Mouse (Mus musculus) hindbrain, embryonic 16.5 days (tissue): ENCODE results near the gene Ptchd4. TPM values are rescaled to one million over a fixed set of nuclear protein-coding genes. Genes with fewer than 3 reads are reported as not detected.

Experiments
- ATAC-seq: fragments of 200-750 bp; cut with Nextera tagmentation; 2 replicates; pipeline ENCODE4 v1.8.0; 2017; ENCODE audit warnings: moderate TSS enrichment, moderate library complexity
- H3K27ac ChIP-seq: fragments of 300-500 bp; sonication (generic); 2 replicates; pipeline ENCODE4 v1.5.1; 2014; ENCODE audit warnings: low read depth, mild to moderate bottlenecking, control low read depth, low read length, moderate library complexity
- H3K27me3 ChIP-seq: fragments of 300-500 bp; sonication (generic); replicated peaks from 2 replicates; pipeline ENCODE4 v1.6.1; 2014; ENCODE audit warnings: low read length; ENCODE audit not compliant: control insufficient read depth, insufficient read depth
- H3K36me3 ChIP-seq: fragments of 300-500 bp; sonication (generic); 2 replicates; pipeline ENCODE4 v1.6.1; 2014; ENCODE audit warnings: mild to moderate bottlenecking, low read length, moderate library complexity, mixed read lengths; ENCODE audit not compliant: control insufficient read depth, insufficient read depth
- H3K4me1 ChIP-seq: fragments of 300-500 bp; sonication (generic); 2 replicates; pipeline ENCODE4 v1.6.1; 2014; ENCODE audit warnings: low read depth, low read length; ENCODE audit not compliant: control insufficient read depth, insufficient read depth
- H3K4me2 ChIP-seq: fragments of 300-500 bp; sonication (generic); 2 replicates; pipeline ENCODE4 v1.6.1; 2014; ENCODE audit warnings: mild to moderate bottlenecking, low read length, control low read depth, moderate library complexity
- H3K4me3 ChIP-seq: fragments of 300-500 bp; sonication (generic); 2 replicates; pipeline ENCODE4 v1.5.1; 2014; ENCODE audit warnings: mild to moderate bottlenecking, low read length, control low read depth, moderate library complexity
- H3K9ac ChIP-seq: fragments of 300-500 bp; sonication (generic); 2 replicates; pipeline ENCODE4 v1.6.1; 2014; ENCODE audit warnings: low read depth, mild to moderate bottlenecking, control low read depth, low read length, moderate library complexity
- H3K9me3 ChIP-seq: fragments of 300-500 bp; sonication (generic); 2 replicates; pipeline ENCODE4 v1.6.1; 2014; ENCODE audit warnings: mild to moderate bottlenecking, low read length, moderate library complexity; ENCODE audit not compliant: control insufficient read depth
- WGBS: fragments of 180-500 bp; shearing (Covaris S2); extraction: QIAGEN DNeasy Blood & Tissue Kit; methylation state at CpG from one replicate; pipeline ENCODE4 v1.1.7; 2014; 5-methylcytosine and 5-hydroxymethylcytosine counted together
- polyA plus RNA-seq: library from polyadenylated mRNA; unstranded; fragments of >200 nt; fragmentation: Nextera tagmentation; extraction: Ambion mirVana; gene quantifications from 2 replicates; pipeline ENCODE4 v1.2.1, GENCODE M21; 2015

Gene Ptchd4
- 13.8 and 16.7 TPM in 2 replicates for polyA plus RNA-seq

- peak within 1 kb of the TSS; percentile 78 for H3K9ac ChIP-seq
- H3K27ac ChIP-seq: peak within 1 kb of the TSS; percentile 84
- H3K36me3 ChIP-seq: no peaks in the 10 kb centered on the region
- ATAC-seq: peak; percentile 90
- H3K27me3 ChIP-seq: no peaks in the 10 kb centered on the region
- peak within 1 kb of the TSS; percentile 50 for H3K4me3 ChIP-seq
- under 1% methylated on average over 41 of the region's 56 CpGs for WGBS
- H3K4me1 ChIP-seq: no peaks in the 10 kb centered on the region; the same call in none of the 2 replicates
- H3K9me3 ChIP-seq: no peaks in the 10 kb centered on the region
- H3K4me2 ChIP-seq: peak within 1 kb of the TSS; percentile 76
These were observed at the start of gene Ptchd4 for GRCm38 (mm10) chr17:42315669-42316611. Gene Ptchd4 (plus strand): TSS chr17:42315947.

- Histone ChIP-seq H3K27me3 (no peaks in the 10 kb centered on the region), H3K4me3 (no peak overlapping the region), H3K9ac (no peak overlapping the region), H3K4me1 (no peaks in the 10 kb centered on the region), H3K9me3 (no peaks in the 10 kb centered on the region; the same call in 1 of the 2 replicates), H3K36me3 (no peaks in the 10 kb centered on the region), H3K27ac (no peak overlapping the region), H3K4me2 (no peak overlapping the region)
- 72% methylated on average over 2 of the region's 2 CpGs for WGBS
- ATAC-seq: 0 out of 2 replicates have a peak, but pooled peaks have one; percentile 54
These were observed 38.9 kb upstream of the Ptchd4 start for GRCm38 (mm10) chr17:42276861-42277260.

GRCm38 (mm10) chr17:42284391-42284790 lies 31.4 kb upstream of the Ptchd4 start:
- Histone ChIP-seq H3K27ac (no peak overlapping the region), H3K9me3 (no peaks in the 10 kb centered on the region; the same call in 1 of the 2 replicates), H3K36me3 (no peaks in the 10 kb centered on the region), H3K9ac (no peak overlapping the region), H3K4me1 (no peaks in the 10 kb centered on the region), H3K4me3 (no peak overlapping the region), H3K4me2 (no peak overlapping the region), H3K27me3 (no peaks in the 10 kb centered on the region)
- ATAC-seq: no peak
- 59% methylated on average over 1 of the region's 1 CpGs for WGBS

GRCm38 (mm10) chr17:42286255-42286654 lies 29.5 kb upstream of the Ptchd4 start:
- H3K4me3 ChIP-seq: no peak overlapping the region
- H3K9ac ChIP-seq: no peak overlapping the region
- H3K9me3 ChIP-seq: no peaks in the 10 kb centered on the region; the same call in 1 of the 2 replicates
- no peak overlapping the region for H3K27ac ChIP-seq
- H3K36me3 ChIP-seq: no peaks in the 10 kb centered on the region
- no peaks in the 10 kb centered on the region for H3K4me1 ChIP-seq
- 70% methylated on average over 3 of the region's 3 CpGs for WGBS
- no peaks in the 10 kb centered on the region for H3K27me3 ChIP-seq
- ATAC-seq: no peak
- no peak overlapping the region for H3K4me2 ChIP-seq

GRCm38 (mm10) chr17:42290341-42290740 lies 25.4 kb upstream of the Ptchd4 start:
- no peak overlapping the region for H3K27ac ChIP-seq
- no peak for ATAC-seq
- no peaks in the 10 kb centered on the region for H3K4me1 ChIP-seq

GRCm38 (mm10) chr17:42291793-42292192 lies 24.0 kb upstream of the Ptchd4 start:
- Histone ChIP-seq H3K4me2 (no peak overlapping the region), H3K9me3 (no peaks in the 10 kb centered on the region), H3K27me3 (no peaks in the 10 kb centered on the region), H3K4me1 (no peaks in the 10 kb centered on the region), H3K27ac (no peak overlapping the region), H3K4me3 (no peak overlapping the region), H3K9ac (no peak overlapping the region), H3K36me3 (no peaks in the 10 kb centered on the region)
- ATAC-seq: no peak
- 54% methylated on average over 5 of the region's 5 CpGs for WGBS

More at GRCm38 (mm10) chr17:42290341-42290740, 25.4 kb upstream of the Ptchd4 start:
- Histone ChIP-seq H3K4me2 (no peak overlapping the region), H3K9me3 (no peaks in the 10 kb centered on the region), H3K36me3 (no peaks in the 10 kb centered on the region), H3K27me3 (no peaks in the 10 kb centered on the region), H3K9ac (no peak overlapping the region), H3K4me3 (no peak overlapping the region)

GRCm38 (mm10) chr17:42297986-42298385 lies 17.8 kb upstream of the Ptchd4 start:
- Histone ChIP-seq H3K27ac (no peak overlapping the region), H3K4me2 (no peak overlapping the region), H3K9me3 (no peaks in the 10 kb centered on the region), H3K36me3 (no peaks in the 10 kb centered on the region), H3K27me3 (no peaks in the 10 kb centered on the region), H3K4me3 (no peak overlapping the region), H3K9ac (no peak overlapping the region), H3K4me1 (no peaks in the 10 kb centered on the region)
- no peak for ATAC-seq
- 59% methylated on average over 4 of the region's 4 CpGs for WGBS

GRCm38 (mm10) chr17:42299681-42300080 lies 16.1 kb upstream of the Ptchd4 start:
- Histone ChIP-seq H3K4me3 (no peak overlapping the region), H3K27me3 (no peaks in the 10 kb centered on the region), H3K36me3 (no peaks in the 10 kb centered on the region), H3K4me2 (no peak overlapping the region), H3K9me3 (no peaks in the 10 kb centered on the region), H3K4me1 (no peaks in the 10 kb centered on the region), H3K27ac (no peak overlapping the region), H3K9ac (no peak overlapping the region)
- 87% methylated on average over 3 of the region's 3 CpGs for WGBS
- ATAC-seq: no peak

GRCm38 (mm10) chr17:42303062-42303577 lies 12.6 kb upstream of the Ptchd4 start:
- H3K36me3 ChIP-seq: no peaks in the 10 kb centered on the region
- ATAC-seq: peak; percentile 42; the same call in 1 of the 2 replicates

More at GRCm38 (mm10) chr17:42303062-42303577, 12.6 kb upstream of the Ptchd4 start:
- H3K27me3 ChIP-seq: no peaks in the 10 kb centered on the region
- 53% methylated on average over 4 of the region's 4 CpGs for WGBS
- no peak overlapping the region for H3K4me3 ChIP-seq
- H3K9ac ChIP-seq: no peak overlapping the region
- no peak overlapping the region for H3K4me2 ChIP-seq
- H3K9me3 ChIP-seq: no peaks in the 10 kb centered on the region
- H3K4me1 ChIP-seq: no peaks in the 10 kb centered on the region
- H3K27ac ChIP-seq: no peak overlapping the region
